Mouse (Mus musculus) lung, adult 2 months (tissue): ENCODE measurements around the gene Fam111a.

Experiments used
- CTCF ChIP-seq: fragments of 200-500 bp; IDR thresholded peaks from 2 replicates; pipeline ENCODE4 v1.5.1; 2011; ENCODE audit warnings: mild to moderate bottlenecking, low read length, control low read depth; ENCODE audit not compliant: insufficient read depth
- POLR2A ChIP-seq: fragments of 200-500 bp; IDR thresholded peaks from 2 replicates; pipeline ENCODE4 v1.6.1; 2011; ENCODE audit warnings: low read depth, mild to moderate bottlenecking, control low read depth, low read length, borderline replicate concordance; ENCODE audit errors: extremely low read depth

DNA sequence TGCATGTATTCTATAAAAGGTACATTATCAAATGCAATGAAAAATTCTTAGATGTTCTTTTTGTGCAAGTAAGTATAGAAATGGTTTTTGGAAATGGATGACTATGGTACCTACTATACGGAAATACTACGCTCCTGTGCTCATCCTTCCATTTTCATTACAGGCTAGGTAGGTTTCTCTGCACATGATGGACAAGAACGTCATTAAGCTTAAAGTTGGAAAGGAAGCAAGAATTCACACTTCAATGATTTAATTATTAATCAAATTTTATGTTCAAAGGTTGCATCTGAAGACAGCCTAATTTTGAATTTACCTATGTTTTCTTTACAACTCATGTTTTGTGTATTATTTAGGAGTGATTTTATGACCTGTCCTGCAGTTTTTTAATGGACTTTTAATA, 88.7 kb downstream of the Fam111a start:
- TF ChIP-seq POLR2A, result no peak
- TF ChIP-seq CTCF, result no peak
